Mouse (Mus musculus): ENCODE measurements around the gene Sirt6. TPM values are rescaled to one million over a fixed set of nuclear protein-coding genes. Genes with fewer than 3 reads are reported as not detected.
"Not testable (repeated sequence)": the region's sequence is repeated elsewhere in the genome, so short reads cannot be mapped to it uniquely, and the experiment has no call there.

Gene Sirt6
- 5.6 and 6.4 TPM in 2 replicates for total RNA-seq (2017)

DNA sequence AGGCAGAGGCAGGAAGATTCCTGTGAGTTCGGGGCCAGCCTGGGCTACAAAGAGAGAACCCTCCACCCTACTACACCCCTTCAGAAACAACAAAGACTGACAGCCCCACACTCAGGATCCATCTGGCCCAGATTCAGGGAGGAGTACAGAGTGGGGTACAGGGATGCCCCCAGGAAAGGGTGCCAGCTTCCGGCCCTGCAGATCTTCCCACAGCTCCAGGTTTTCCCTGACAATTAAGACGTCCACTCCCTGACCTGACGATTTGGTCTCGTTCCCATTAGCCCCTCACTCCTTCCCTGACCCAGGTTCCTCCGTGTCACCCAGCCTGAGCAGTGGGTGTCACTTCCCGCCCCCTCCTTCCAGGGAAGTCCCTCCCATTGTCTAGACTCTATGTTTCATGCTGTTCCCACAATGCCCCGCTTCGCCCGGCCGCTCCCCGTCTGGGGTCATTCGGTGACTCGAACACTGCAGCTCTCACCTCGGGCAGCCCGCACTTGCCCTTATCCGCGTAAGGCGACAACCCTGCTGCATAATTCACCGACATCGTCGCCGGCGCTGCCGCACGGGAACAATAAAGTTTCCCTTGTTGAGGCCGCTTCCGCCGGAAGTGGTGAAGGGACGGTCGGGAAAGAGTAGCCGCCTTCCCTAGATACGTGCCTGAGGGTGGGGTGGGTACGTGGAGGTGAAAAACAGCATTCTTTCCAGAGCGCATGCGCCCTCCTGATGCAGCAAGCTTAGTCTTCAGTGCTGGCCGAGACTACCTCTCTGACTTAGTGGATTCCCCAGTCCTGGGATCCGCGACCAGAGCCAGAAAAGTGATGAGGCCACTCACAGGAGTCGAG is at the start of gene Sirt6:
TSS of gene Sirt6 (minus strand) at position 804 of the 842 bp plus-strand sequence.
- ATAC-seq (ENCODE audit: extremely low read depth, insufficient number of reproducible peaks, low FRiP score, poor library complexity, severe bottlenecking): peak; percentile 77

DNA sequence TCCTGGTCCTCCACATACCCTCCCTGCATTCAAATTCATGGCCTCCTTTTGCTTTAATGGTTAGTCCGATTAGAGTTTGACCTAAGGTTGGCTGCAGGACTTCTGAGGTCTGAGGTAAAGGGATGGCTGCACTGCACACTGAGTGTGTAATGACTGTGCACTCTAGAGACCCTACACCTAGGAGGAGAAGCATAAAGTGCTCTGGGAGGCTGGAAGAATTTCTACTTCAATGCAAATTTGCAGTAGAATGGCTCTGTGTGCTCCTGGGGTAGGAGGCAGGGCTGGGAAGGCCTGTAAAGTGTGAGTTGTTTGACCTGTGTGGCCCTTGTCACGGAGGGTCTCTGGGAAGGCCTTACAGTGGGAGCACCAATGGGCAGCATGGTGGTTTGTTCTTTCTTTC is 28.6 kb upstream of the Sirt6 start:
- no peak for ATAC-seq (ENCODE audit: extremely low read depth, insufficient number of reproducible peaks, low FRiP score, poor library complexity, severe bottlenecking)

DNA sequence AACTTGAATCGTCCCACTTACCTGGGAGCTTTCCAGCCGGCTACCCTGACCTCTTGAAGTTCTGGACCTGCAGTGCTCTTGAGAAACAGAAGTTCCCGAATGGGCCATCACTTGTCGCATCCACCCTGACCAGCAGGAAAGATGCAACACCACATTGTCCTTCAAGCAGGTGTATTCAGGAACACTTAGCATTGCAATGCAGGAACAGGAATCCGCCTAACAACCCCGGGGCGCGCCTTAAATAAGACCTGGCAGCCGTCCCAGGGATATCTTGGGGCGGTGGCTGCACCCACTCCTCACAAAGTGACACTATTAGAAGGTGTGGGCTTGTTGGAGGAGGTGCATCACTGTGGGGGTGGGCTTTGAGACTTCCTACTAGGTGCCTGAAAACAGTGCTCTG is 27.6 kb upstream of the Sirt6 start:
- no peak for ATAC-seq (ENCODE audit: extremely low read depth, insufficient number of reproducible peaks, low FRiP score, poor library complexity, severe bottlenecking)

DNA sequence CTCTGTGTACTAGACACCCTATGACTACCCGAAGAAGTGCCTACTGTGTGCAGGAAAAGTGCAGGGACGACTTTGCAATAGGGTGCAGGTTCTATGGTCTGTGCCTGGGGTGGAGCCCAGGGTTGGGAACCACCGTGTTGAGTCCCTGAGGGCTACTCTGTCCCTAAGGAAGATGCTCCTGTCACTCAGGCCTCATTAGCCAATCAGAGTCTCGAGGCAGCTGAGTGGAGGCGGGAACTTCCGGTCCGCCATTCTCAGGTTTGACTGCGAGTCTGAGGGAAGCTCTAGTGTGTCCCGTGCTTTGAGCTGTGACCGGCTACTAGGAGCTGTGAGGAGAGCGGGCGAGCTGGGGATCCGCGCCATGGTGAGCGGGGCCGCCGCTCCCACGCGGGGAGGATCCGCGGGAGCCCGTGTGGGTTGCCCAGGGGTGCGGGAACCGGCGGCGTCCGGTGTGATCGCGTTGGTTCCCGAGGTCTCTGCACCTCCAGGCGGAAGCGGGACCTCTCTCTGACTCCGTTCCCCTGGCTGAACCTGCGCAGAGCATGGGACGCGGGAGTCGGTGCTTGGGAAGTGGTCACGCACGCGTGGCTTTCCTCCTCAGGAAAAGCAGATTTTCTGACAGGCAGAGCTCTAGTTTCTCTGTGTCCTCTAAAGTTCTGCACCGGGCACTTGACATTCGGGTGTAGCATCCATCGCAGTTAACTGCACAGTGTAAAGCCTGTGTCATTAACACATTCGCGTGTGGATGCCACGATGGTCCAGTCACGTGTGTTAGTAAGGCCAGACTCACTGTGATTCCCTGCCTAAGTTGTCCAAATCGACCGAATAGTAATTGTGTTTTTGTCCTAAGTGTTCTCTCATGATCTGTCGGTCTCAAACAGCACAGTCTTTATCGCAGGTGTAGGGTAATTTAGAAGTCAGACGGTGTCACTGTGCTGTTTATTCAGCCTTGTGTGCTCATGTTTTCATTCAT is 21.5 kb upstream of the Sirt6 start, which contains the start of gene Gm10778:
TSS of gene Gm10778 (plus strand) at position 257 of the 973 bp plus-strand sequence.
- ATAC-seq (ENCODE audit: extremely low read depth, insufficient number of reproducible peaks, low FRiP score, poor library complexity, severe bottlenecking): peak; percentile 96

DNA sequence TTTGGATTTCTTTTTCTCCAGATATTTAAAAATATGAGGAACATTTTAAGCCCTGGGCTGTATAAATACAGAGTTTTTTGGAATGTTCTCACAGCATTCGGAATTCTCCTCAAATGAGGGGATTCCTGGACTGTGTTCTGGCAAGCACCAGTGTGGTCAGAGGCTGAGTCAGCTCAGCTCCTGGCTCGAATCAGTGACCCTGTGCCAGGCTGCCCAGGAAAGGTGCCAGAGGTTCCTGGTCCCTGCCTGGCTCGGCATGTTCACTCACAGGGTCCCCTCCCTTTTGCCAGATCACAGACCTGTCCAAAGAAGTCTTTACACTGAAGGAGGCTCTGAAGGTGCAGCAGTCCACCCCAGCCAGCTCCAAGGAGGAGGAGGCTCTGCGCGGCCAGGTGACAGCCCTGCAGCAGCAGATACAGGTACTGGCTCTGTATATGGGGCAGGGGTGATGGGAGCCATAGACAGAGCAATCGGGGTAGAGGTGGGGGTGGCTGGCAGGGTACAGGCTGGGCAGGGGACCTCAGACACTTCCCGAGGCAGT is 18.5 kb upstream of the Sirt6 start:
- no peak for ATAC-seq (ENCODE audit: extremely low read depth, insufficient number of reproducible peaks, low FRiP score, poor library complexity, severe bottlenecking)

DNA sequence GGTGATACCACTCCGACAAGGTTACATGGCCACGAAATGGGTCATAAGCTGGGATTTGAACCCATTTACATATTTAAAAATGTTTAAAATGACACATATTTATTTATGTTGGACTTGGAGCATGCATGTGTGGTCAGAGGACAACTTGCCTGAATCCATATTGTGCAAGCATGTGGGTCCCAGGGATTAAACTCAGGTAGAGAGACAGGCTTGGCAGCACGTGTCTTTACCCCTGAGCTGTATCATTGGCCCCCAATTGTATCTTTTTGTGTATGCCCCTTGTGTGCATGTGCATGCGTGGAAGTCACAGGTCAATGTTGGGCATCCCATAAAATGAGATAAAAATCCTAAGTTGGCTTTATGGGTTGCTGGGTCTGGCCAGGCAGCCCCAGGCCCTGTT is 17.8 kb upstream of the Sirt6 start:
- no peak for ATAC-seq (ENCODE audit: extremely low read depth, insufficient number of reproducible peaks, low FRiP score, poor library complexity, severe bottlenecking)

DNA sequence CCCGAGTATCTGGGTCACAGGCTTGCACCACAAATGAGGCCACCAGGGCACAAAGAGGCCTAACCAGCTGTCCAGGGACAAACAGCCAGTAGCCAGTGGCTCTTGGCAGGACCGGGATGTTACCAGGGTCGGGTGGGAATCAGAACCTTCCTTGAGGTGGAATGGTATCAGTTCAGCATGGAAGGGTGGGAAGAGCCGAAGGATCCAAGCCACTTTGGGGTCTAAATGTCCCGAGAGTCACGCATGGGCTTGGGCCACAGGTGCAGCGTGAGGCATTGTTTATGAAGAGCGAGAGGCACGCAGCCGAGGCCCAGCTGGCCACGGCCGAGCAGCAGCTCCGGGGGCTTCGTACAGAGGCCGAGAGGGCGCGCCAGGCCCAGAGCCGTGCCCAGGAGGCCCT is 17.1 kb upstream of the Sirt6 start:
- ATAC-seq (ENCODE audit: extremely low read depth, insufficient number of reproducible peaks, low FRiP score, poor library complexity, severe bottlenecking): no peak

DNA sequence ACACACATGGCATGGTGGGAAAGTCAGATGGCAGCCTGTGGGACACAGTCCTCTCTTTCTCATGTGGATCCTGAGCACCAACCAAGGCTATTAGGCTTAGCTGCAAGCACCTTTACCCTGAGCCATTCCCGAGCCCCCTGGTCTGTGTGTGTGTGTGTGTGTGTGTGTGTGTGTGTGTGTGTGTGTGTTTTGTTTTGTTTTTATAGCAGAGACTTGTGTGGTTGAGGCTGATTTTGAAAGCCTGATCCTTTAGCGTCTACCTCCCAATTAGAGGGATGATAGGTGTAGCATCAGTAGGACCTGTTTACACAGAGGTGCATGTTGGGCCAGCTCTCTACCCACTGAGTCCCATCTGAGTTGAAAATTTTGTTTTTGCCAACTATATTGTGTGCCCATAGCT is 16.6 kb upstream of the Sirt6 start:
- ATAC-seq (ENCODE audit: extremely low read depth, insufficient number of reproducible peaks, low FRiP score, poor library complexity, severe bottlenecking): no peak

DNA sequence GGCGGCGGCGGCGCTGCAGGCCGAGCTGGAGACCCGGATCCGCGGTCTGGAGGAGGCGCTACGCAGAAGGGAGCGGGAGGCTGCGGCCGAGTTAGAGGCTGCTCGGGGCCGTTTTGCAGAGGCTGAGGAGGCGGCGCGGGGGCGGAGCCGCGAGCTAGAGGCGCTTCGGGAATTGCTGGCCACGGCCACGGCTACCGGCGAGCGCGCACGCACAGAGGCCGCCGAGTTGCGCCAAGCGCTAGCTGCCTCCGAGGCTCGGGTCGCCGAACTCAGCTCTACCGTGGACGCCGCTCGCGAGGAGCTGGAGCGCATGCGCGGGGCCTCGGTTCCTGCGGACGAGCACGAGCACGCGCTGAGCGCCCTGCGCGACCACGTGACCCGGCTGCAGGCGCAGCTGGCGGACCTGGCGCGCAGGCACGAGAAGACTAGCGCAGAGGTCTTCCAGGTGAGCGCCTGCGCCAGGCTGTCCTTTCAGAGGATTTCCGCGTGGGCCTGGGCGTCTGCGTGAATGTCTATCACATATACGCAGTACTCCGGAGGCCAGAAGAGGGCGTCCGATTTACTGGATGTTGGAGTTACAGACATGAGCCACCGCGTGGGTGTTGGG is 16.0 kb upstream of the Sirt6 start:
- peak; percentile 77 for ATAC-seq (ENCODE audit: extremely low read depth, insufficient number of reproducible peaks, low FRiP score, poor library complexity, severe bottlenecking)

DNA sequence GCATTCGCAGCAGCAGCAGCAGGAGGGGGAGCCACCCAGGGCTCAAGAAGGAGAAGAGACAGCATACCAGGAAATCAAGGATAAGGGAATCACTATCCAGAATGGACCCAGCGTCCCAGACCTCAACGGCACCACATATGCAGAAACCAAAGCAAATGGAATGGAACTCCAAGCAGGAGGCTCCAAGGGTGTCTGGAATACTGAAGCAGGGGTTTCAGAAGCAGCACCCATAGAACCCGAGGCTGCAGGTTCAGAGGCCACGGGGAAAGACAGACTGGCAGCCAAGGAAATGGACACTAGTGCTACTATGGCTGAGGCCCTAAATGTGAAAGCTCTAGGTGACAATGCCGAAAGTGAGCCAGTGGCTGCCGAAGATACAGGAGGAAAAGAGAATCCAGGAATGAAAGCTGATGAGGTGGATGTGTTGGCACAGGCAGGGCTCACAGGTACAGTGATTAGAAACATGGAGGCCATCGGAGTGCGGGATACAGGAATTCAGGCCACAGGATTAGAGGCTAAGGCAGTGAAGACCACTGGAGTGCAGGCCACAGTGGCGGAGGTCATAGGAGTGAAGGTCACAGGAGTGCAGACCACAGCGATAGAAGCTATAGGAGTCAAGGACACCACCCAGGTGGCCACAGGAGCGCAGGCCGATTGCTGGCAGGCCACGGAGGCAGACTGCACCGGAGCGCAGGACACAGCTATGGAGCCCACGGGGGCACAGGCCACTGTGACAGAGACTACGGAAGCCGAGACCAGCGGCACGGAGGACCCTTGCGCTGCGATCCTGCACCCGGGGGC is 15.3 kb upstream of the Sirt6 start:
- ATAC-seq (ENCODE audit: extremely low read depth, insufficient number of reproducible peaks, low FRiP score, poor library complexity, severe bottlenecking): 0 out of 2 replicates have a peak, but pooled peaks have one; percentile 2

DNA sequence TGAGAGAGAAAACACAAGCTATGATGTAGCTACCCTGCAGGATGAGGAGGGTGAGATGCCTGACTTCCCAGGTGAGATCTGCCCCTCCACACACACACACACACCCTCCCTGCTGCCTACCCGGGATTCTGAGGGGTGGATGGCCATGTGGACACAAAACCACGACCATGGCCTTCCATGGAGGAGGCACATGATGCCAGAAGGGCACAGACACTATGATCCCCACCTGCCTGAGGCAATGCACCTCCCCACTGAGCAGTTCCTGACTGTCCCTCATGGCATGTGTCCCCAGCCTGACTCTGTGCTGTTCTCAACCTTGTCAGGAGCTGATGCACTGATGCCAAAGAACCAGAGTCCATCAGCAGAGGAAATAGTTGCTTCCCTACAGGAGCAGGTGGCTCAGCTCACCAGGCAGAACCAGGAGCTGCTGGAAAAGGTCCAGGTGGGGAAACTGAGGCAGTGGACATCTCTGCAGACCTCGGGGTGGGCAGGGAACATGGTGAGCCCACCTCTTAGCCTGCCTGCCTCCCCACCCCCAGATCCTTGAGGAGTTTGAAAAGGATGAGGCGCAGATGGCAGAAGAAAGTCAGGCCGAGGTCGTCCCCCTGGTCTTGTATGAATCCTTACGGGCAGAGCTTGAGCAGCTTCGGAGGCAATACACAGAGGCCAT is 14.5 kb upstream of the Sirt6 start:
- no peak for ATAC-seq (ENCODE audit: extremely low read depth, insufficient number of reproducible peaks, low FRiP score, poor library complexity, severe bottlenecking)

DNA sequence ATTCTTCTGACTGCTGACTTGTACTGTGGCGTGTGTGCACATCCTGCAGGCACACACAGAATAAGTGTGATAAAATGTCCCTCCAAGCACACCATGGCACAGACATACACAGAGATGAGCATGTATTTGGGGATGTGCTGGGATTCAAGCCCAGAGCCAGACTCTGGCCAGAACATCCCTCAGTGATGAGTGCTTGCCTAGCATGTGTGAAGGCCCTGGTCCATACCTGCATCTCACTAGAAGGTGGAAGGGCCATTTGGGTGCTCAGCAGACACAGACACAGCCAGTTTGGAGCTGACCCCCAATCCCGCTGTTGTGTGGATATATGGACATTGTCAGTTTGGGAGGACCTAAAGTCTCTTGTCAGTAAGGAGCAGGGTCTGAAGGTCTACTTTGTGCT is 14.0 kb upstream of the Sirt6 start:
- no peak for ATAC-seq (ENCODE audit: extremely low read depth, insufficient number of reproducible peaks, low FRiP score, poor library complexity, severe bottlenecking)

DNA sequence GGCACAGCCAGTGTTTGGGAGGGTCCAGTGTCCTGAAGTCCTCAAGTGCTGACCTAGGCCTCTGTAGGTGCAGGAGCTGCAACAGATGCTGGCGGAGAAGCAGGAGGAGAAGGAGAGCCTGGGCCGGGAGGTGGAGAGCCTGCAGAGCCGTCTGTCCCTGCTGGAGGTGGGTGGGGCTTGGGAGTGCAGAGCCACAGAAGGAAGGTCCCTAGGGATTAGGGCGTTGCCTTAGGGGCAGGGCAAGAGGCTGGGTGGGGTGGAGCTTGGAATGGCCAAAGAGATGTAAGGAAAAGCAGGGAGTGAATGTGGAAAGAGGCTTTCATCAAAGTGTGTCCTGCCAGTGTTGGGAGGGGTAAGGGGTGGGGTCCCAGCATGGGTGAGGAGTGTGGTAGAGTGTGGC is 13.2 kb upstream of the Sirt6 start:
- not testable (repeated sequence) for ATAC-seq (ENCODE audit: extremely low read depth, insufficient number of reproducible peaks, low FRiP score, poor library complexity, severe bottlenecking)

DNA sequence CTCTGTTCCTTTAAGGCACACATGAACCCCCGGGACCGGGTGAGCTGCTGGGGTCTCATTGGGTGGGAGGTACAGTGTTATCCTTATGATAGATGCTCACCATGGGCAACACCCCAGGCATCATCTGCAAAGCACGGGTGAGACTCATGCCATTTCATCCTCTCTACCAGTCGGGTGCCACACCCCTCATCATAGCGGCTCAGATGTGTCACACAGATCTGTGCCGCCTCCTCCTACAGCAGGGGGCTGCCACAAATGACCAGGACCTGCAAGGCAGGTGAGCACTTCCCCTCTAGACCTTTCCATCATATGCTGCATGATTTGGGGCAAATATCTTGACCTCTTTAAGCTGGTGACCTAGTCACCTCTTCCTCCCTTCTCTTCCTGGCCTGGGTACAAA is 10.5 kb upstream of the Sirt6 start:
- ATAC-seq (ENCODE audit: extremely low read depth, insufficient number of reproducible peaks, low FRiP score, poor library complexity, severe bottlenecking): no peak

DNA sequence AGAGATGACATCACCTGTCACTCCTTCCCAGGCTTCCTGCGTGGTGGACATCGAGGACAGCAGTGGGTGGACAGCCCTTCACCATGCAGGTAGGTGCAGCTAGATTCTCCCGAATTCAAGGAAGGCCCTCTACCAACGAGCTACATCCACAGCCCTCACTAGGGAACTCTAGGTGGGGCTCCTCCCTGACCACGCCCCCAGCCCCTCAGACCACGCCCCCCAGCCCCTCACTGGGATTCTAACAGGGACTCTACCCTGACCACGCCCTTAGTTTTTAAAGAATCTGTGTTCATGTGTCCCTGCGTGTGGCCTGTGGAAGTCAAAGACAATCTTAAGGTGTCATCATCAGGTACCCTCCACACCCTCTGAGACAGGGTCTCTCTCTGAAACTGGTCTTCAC is 8.7 kb upstream of the Sirt6 start:
- ATAC-seq (ENCODE audit: extremely low read depth, insufficient number of reproducible peaks, low FRiP score, poor library complexity, severe bottlenecking): no peak

DNA sequence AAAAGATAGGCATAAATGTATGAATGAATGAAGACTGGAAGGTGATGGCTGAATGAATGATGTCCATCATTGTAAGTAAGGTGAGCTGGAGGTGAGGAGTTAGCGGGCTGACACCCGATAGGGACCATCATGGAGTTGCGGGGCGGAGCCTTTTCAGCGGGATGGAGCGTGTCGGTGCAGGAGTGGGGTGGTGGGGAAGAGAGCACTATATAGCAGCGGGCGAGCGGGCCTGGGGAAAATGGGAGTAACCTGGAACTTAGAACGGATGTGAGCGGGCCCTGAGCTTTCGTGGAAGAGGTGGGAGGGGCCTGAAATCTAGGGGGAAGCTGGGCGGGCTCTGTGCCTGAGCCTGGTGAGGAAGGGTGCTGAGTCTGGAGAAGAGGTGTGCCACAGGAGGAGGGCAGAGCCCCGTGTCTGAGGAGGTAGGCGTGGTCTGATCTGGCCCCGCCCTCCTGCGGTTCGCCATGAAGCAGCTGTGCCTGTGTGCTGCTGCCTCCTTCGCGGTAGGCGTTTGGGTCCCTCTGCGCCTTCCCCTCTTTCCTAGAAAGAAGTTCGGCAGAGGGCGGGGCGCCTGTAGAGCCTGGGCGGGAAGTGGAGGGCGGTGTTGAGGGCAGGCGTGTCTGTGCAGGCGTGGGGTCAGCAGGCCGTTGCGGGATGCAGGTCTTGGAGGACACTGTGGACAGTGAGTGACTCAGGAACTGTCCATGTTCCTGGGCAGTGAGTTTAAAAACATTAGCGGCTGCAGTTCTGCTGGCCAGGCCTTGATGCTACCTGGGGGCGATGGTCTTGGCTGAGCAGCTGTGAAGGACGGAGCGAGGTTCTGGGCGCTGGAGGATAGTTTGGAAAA is 5.9 kb upstream of the Sirt6 start:
- peak; percentile 80 for ATAC-seq (ENCODE audit: extremely low read depth, insufficient number of reproducible peaks, low FRiP score, poor library complexity, severe bottlenecking)

DNA sequence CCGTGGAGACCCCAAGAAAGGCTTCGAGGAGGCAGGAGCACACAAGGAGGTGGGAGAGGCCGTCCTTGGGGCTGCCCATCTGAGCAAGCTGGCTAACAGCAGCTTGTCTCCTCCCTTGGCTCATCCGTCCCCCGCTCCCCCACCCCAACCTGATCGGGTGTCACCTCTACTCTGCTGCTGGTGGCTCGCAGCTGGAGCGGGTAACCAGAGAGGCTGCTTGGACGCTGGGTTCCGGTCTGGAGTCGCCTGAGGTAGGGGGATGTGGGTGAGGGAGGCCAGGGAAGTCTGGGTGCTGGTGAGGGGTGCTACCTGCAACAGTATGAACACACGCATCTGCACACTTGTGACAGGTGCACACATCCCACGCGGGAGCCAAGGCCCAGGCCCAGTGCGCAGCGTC is 793 bp upstream of the Sirt6 start, which contains the start of gene Ankrd24:
TSS of gene Ankrd24 (plus strand) at position 151 of the 400 bp plus-strand sequence.
- ATAC-seq (ENCODE audit: extremely low read depth, insufficient number of reproducible peaks, low FRiP score, poor library complexity, severe bottlenecking): no peak

Measured in neutrophil, adult 5-6 weeks (primary cell).